Mouse (Mus musculus) ES-Bruce4 (cell line): ENCODE data around the gene Cradd.
A peak's percentile ranks its signal among the peaks of the same experiment; 100 is the strongest.

Source experiments
- CTCF ChIP-seq: IDR thresholded peaks from one replicate; pipeline ENCODE4 v1.8.1; 2011; ENCODE audit warnings: low read depth, low read length
- POLR2A ChIP-seq: IDR thresholded peaks from one replicate; pipeline ENCODE4 v1.8.1; 2011; ENCODE audit warnings: low read length; ENCODE audit not compliant: insufficient read depth

DNA sequence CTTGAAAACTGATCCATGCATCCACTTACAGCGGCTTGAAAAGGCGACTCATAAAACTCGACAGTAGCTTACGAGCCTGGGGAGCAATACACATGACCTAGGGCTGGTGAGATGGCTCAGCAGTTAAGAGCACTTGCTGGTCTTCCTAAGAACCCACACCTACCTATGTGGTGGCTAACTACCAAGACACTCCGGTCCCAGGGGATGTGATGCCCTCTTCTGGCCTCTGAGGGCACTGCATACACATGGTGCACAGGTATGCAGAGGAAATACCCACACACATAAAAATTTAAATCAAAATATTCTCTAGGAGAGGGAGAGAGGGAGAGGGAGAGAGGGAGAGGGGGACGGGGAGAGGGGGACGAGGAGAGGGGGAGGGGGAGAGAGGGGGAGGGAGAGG, 167.5 kb downstream of the Cradd start:
- TF ChIP-seq CTCF, result peak; percentile 84
- no peak for TF ChIP-seq POLR2A
